Mouse (Mus musculus) C2C12 (cell line): ENCODE data around the gene Ciz1. TPM values are rescaled to one million over a fixed set of nuclear protein-coding genes. Genes with fewer than 3 reads are reported as not detected.

Experiments used
- H3K27me3 ChIP-seq: one replicate; pipeline ENCODE4 v1.6.1; 2011; ENCODE audit not compliant: control insufficient read depth, insufficient read depth, insufficient read length
- H3K36me3 ChIP-seq: one replicate; pipeline ENCODE4 v1.6.1; 2011; ENCODE audit not compliant: control insufficient read depth, insufficient read depth
- H3K4me3 ChIP-seq: one replicate; pipeline ENCODE4 v1.5.1; 2011; ENCODE audit warnings: mild to moderate bottlenecking, control low read depth; ENCODE audit not compliant: poor library complexity, insufficient read depth, severe bottlenecking
- H3K79me2 ChIP-seq: one replicate; pipeline ENCODE4 v1.6.1; 2011; ENCODE audit not compliant: control insufficient read depth, insufficient read depth
- H3K79me3 ChIP-seq: one replicate; pipeline ENCODE4 v1.6.1; 2011; ENCODE audit warnings: low read depth, control low read depth
- H3ac ChIP-seq: one replicate; pipeline ENCODE3; 2011; ENCODE audit warnings: low read depth; ENCODE audit not compliant: control insufficient read depth, insufficient read length
- CEBPB ChIP-seq: IDR thresholded peaks from one replicate; pipeline ENCODE4 v1.6.1; 2011; ENCODE audit warnings: low read depth, mild to moderate bottlenecking, control low read depth, moderate library complexity
- CTCF ChIP-seq: IDR thresholded peaks from one replicate; pipeline ENCODE4 v1.5.1; 2011; ENCODE audit not compliant: control insufficient read depth, insufficient read depth, insufficient read length
- FOSL1 ChIP-seq: IDR thresholded peaks from one replicate; pipeline ENCODE4 v1.8.0; 2011; ENCODE audit warnings: mild to moderate bottlenecking, low read length; ENCODE audit not compliant: poor library complexity, insufficient read depth, severe bottlenecking
- MAX ChIP-seq: IDR thresholded peaks from one replicate; pipeline ENCODE4 v1.6.1; 2011; ENCODE audit warnings: mild to moderate bottlenecking, control low read depth
- MYOD1 ChIP-seq: IDR thresholded peaks from one replicate; pipeline ENCODE4 v1.6.1; 2011; ENCODE audit warnings: low read depth; ENCODE audit not compliant: control insufficient read depth, insufficient read length
- MYOG ChIP-seq: IDR thresholded peaks from one replicate; pipeline ENCODE4 v1.6.1; 2011; ENCODE audit not compliant: control insufficient read depth, insufficient read length; ENCODE audit errors: extremely low read depth
- USF1 ChIP-seq: IDR thresholded peaks from one replicate; pipeline ENCODE4 v1.6.1; 2011; ENCODE audit warnings: low read depth, mild to moderate bottlenecking, control low read depth, moderate library complexity
- polyA plus RNA-seq: library from polyadenylated mRNA; unstranded; fragments of >200 nt; fragmentation: generic; extraction: Trizol; gene quantifications from one replicate; pipeline ENCODE4 v1.2.1, GENCODE M21; 2012; ENCODE audit warnings: missing spikeins

Ciz1 gene
- polyA plus RNA-seq, 1 experiment, result 43.5 TPM

GRCm38 (mm10) chr2:32332159-32332558, 20.0 kb upstream of the Ciz1 start:
- H3K79me3 ChIP-seq, result no peaks in the 10 kb centered on the region
- no peaks in the 10 kb centered on the region for H3K27me3 ChIP-seq
- no peak overlapping the region for H3ac ChIP-seq
- no peaks in the 10 kb centered on the region for H3K36me3 ChIP-seq
- H3K4me3 ChIP-seq, result no peak overlapping the region
- H3K79me2 ChIP-seq, result no peaks in the 10 kb centered on the region
- TF ChIP-seq MYOG, result no peak
- no peak for TF ChIP-seq CTCF
- no peak for TF ChIP-seq MAX
- no peak for TF ChIP-seq CEBPB
- TF ChIP-seq USF1, result no peak
- no peak for TF ChIP-seq MYOD1
- no peak for TF ChIP-seq FOSL1

- Histone ChIP-seq H3K79me2 (no peaks in the 10 kb centered on the region), H3K27me3 (no peaks in the 10 kb centered on the region), H3K4me3 (no peak overlapping the region), H3K79me3 (no peaks in the 10 kb centered on the region), H3K36me3 (peaks cover 4% of the 10 kb centered on the region), H3ac (no peak overlapping the region)
- TF ChIP-seq CEBPB (no peak), FOSL1 (no peak), MYOG (no peak), MYOD1 (no peak), USF1 (no peak), MAX (no peak), CTCF (no peak)
Observed at GRCm38 (mm10) chr2:32335888-32336287, 16.2 kb upstream of the Ciz1 start.

- Histone ChIP-seq H3K79me3 (no peaks in the 10 kb centered on the region), H3K27me3 (no peaks in the 10 kb centered on the region), H3K4me3 (no peak overlapping the region), H3K36me3 (peaks cover 4% of the 10 kb centered on the region), H3K79me2 (no peaks in the 10 kb centered on the region), H3ac (no peak overlapping the region)
- TF ChIP-seq MYOD1 (no peak), MYOG (no peak), CEBPB (no peak), FOSL1 (no peak), USF1 (no peak), CTCF (no peak), MAX (no peak)
Observed at GRCm38 (mm10) chr2:32339912-32340642, 12.1 kb upstream of the Ciz1 start.

- TF ChIP-seq CTCF, result no peak
- TF ChIP-seq CEBPB, result no peak
- TF ChIP-seq MAX, result no peak
- TF ChIP-seq USF1, result no peak
- no peak for TF ChIP-seq MYOD1
- TF ChIP-seq FOSL1, result no peak
- TF ChIP-seq MYOG, result no peak
- H3K79me2 ChIP-seq, result no peaks in the 10 kb centered on the region
- no peaks in the 10 kb centered on the region for H3K79me3 ChIP-seq
- H3K36me3 ChIP-seq, result peaks cover 4% of the 10 kb centered on the region
- H3ac ChIP-seq, result no peak overlapping the region
- no peaks in the 10 kb centered on the region for H3K27me3 ChIP-seq
- no peak overlapping the region for H3K4me3 ChIP-seq
Observed at GRCm38 (mm10) chr2:32340836-32341633, 11.1 kb upstream of the Ciz1 start.

GRCm38 (mm10) chr2:32341634-32341939, 10.5 kb upstream of the Ciz1 start:
- no peaks in the 10 kb centered on the region for H3K27me3 ChIP-seq
- H3K79me2 ChIP-seq, result no peaks in the 10 kb centered on the region
- no peak overlapping the region for H3K4me3 ChIP-seq
- no peaks in the 10 kb centered on the region for H3K79me3 ChIP-seq
- TF ChIP-seq MYOD1, result no peak
- no peak for TF ChIP-seq FOSL1
- TF ChIP-seq MAX, result no peak
- TF ChIP-seq MYOG, result no peak
- no peak for TF ChIP-seq USF1
- TF ChIP-seq CTCF, result no peak
- TF ChIP-seq CEBPB, result no peak
- no peak overlapping the region for H3ac ChIP-seq
- peaks cover 4% of the 10 kb centered on the region for H3K36me3 ChIP-seq

GRCm38 (mm10) chr2:32342039-32342438, 10.1 kb upstream of the Ciz1 start:
- Histone ChIP-seq H3ac (no peak overlapping the region), H3K79me3 (no peaks in the 10 kb centered on the region), H3K4me3 (no peak overlapping the region), H3K36me3 (peaks cover 4% of the 10 kb centered on the region), H3K79me2 (no peaks in the 10 kb centered on the region), H3K27me3 (no peaks in the 10 kb centered on the region)
- TF ChIP-seq MYOD1 (no peak), MAX (no peak), CEBPB (no peak), USF1 (no peak), MYOG (no peak), CTCF (no peak), FOSL1 (no peak)
